Mouse (Mus musculus): Measurements from ENCODE around the gene Fam240b. TPM values are rescaled to one million over a fixed set of nuclear protein-coding genes. Genes with fewer than 3 reads are reported as not detected.

Gene Fam240b
- polyA plus RNA-seq (2015; fragmentation: Nextera tagmentation; extraction: Ambion mirVana): not detected in 2 replicates

GRCm38 (mm10) chr13:64497692-64498091 lies at the start of gene Fam240b:
Fam240b (minus strand) TSS chr13:64497792.
- Histone ChIP-seq H3K36me3 (no peaks in the 10 kb centered on the region), H3K9me3 (replicated peaks) (no peaks in the 10 kb centered on the region), H3K27me3 (no peaks in the 10 kb centered on the region), H3K4me2 (no peak within 1 kb of the TSS), H3K9ac (no peak within 1 kb of the TSS), H3K27ac (no peak within 1 kb of the TSS), H3K4me1 (replicated peaks) (no peaks in the 10 kb centered on the region), H3K4me3 (replicated peaks) (no peak within 1 kb of the TSS)
- DNase-seq (no peak), ATAC-seq (ENCODE audit: low read depth) (no peak)
- 70% methylated on average over 6 of the region's 6 CpGs for WGBS (ENCODE audit: insufficient replicate concordance)

GRCm38 (mm10) chr13:64530139-64530538 lies 32.5 kb upstream of the Fam240b start:
- no peak for ATAC-seq (ENCODE audit: low read depth)
- no peak overlapping the region for H3K27ac ChIP-seq
- H3K4me1 ChIP-seq (replicated peaks): no peaks in the 10 kb centered on the region
- H3K27me3 ChIP-seq: no peaks in the 10 kb centered on the region
- no peak overlapping the region for H3K4me2 ChIP-seq
- no peak overlapping the region for H3K4me3 ChIP-seq (replicated peaks)
- H3K9ac ChIP-seq: no peak overlapping the region
- no peak for DNase-seq
- no peaks in the 10 kb centered on the region for H3K9me3 ChIP-seq (replicated peaks)
- 63% methylated on average over 5 of the region's 5 CpGs for WGBS (ENCODE audit: insufficient replicate concordance)
- H3K36me3 ChIP-seq: no peaks in the 10 kb centered on the region

- no peak for ATAC-seq (ENCODE audit: low read depth)
- H3K9me3 ChIP-seq (replicated peaks): no peaks in the 10 kb centered on the region
- no peak overlapping the region for H3K4me3 ChIP-seq (replicated peaks)
- no peaks in the 10 kb centered on the region for H3K4me1 ChIP-seq (replicated peaks)
- H3K27ac ChIP-seq: no peak overlapping the region
- no peaks in the 10 kb centered on the region for H3K27me3 ChIP-seq
- no peaks in the 10 kb centered on the region for H3K36me3 ChIP-seq
- H3K9ac ChIP-seq: no peak overlapping the region
- H3K4me2 ChIP-seq: no peak overlapping the region
- 73% methylated on average over 15 of the region's 15 CpGs for WGBS (ENCODE audit: insufficient replicate concordance)
- no peak for DNase-seq
Measured at GRCm38 (mm10) chr13:64526515-64527285, 29.1 kb upstream of the Fam240b start.

- Histone ChIP-seq H3K27ac (no peak overlapping the region), H3K9me3 (replicated peaks) (no peaks in the 10 kb centered on the region), H3K4me2 (no peak overlapping the region), H3K4me3 (replicated peaks) (no peak overlapping the region), H3K36me3 (no peaks in the 10 kb centered on the region), H3K9ac (no peak overlapping the region), H3K4me1 (replicated peaks) (no peaks in the 10 kb centered on the region), H3K27me3 (no peaks in the 10 kb centered on the region)
- no peak for ATAC-seq (ENCODE audit: low read depth)
- no peak for DNase-seq
- WGBS (ENCODE audit: insufficient replicate concordance): 68% methylated on average over 2 of the region's 2 CpGs
Measured at GRCm38 (mm10) chr13:64514247-64514646, 16.7 kb upstream of the Fam240b start.

GRCm38 (mm10) chr13:64511616-64512015 lies 14.0 kb upstream of the Fam240b start:
- Histone ChIP-seq H3K9me3 (replicated peaks) (no peaks in the 10 kb centered on the region), H3K36me3 (no peaks in the 10 kb centered on the region), H3K4me2 (no peak overlapping the region), H3K4me3 (replicated peaks) (no peak overlapping the region), H3K9ac (no peak overlapping the region), H3K27ac (no peak overlapping the region), H3K4me1 (replicated peaks) (no peaks in the 10 kb centered on the region), H3K27me3 (no peaks in the 10 kb centered on the region)
- DNase-seq: no peak
- no peak for ATAC-seq (ENCODE audit: low read depth)

GRCm38 (mm10) chr13:64507361-64507760 lies 9.8 kb upstream of the Fam240b start:
- Histone ChIP-seq H3K9me3 (replicated peaks) (no peaks in the 10 kb centered on the region), H3K36me3 (no peaks in the 10 kb centered on the region), H3K27ac (no peak overlapping the region), H3K4me2 (no peak overlapping the region), H3K9ac (no peak overlapping the region), H3K27me3 (no peaks in the 10 kb centered on the region), H3K4me3 (replicated peaks) (no peak overlapping the region), H3K4me1 (replicated peaks) (no peaks in the 10 kb centered on the region)
- ATAC-seq (ENCODE audit: low read depth) (no peak), DNase-seq (no peak)

- 66% methylated on average over 3 of the region's 3 CpGs for WGBS (ENCODE audit: insufficient replicate concordance)
- no peak overlapping the region for H3K4me3 ChIP-seq (replicated peaks)
Measured at GRCm38 (mm10) chr13:64502833-64503232, 5.2 kb upstream of the Fam240b start.

GRCm38 (mm10) chr13:64493586-64493985 lies 4.0 kb downstream of the Fam240b start:
- no peak overlapping the region for H3K4me2 ChIP-seq
- no peak overlapping the region for H3K9ac ChIP-seq
- H3K9me3 ChIP-seq (replicated peaks): no peaks in the 10 kb centered on the region
- no peak for ATAC-seq (ENCODE audit: low read depth)
- H3K4me3 ChIP-seq (replicated peaks): no peak overlapping the region
- no peaks in the 10 kb centered on the region for H3K27me3 ChIP-seq
- H3K27ac ChIP-seq: no peak overlapping the region
- no peaks in the 10 kb centered on the region for H3K36me3 ChIP-seq
- no peaks in the 10 kb centered on the region for H3K4me1 ChIP-seq (replicated peaks)
- WGBS (ENCODE audit: insufficient replicate concordance): 66% methylated on average over 5 of the region's 5 CpGs
- DNase-seq: no peak

More at GRCm38 (mm10) chr13:64502833-64503232, 5.2 kb upstream of the Fam240b start:
- H3K27me3 ChIP-seq: no peaks in the 10 kb centered on the region
- ATAC-seq (ENCODE audit: low read depth) (no peak), DNase-seq (no peak)
- H3K27ac ChIP-seq: no peak overlapping the region
- no peaks in the 10 kb centered on the region for H3K36me3 ChIP-seq
- no peak overlapping the region for H3K9ac ChIP-seq
- H3K4me2 ChIP-seq: no peak overlapping the region
- H3K4me1 ChIP-seq (replicated peaks): no peaks in the 10 kb centered on the region
- no peaks in the 10 kb centered on the region for H3K9me3 ChIP-seq (replicated peaks)

- DNase-seq: no peak
- no peak overlapping the region for H3K27ac ChIP-seq
- H3K9ac ChIP-seq: no peak overlapping the region
- no peaks in the 10 kb centered on the region for H3K4me1 ChIP-seq (replicated peaks)
- no peak overlapping the region for H3K4me2 ChIP-seq
- no peak overlapping the region for H3K4me3 ChIP-seq (replicated peaks)
- no peak for ATAC-seq (ENCODE audit: low read depth)
- H3K36me3 ChIP-seq: no peaks in the 10 kb centered on the region
- H3K27me3 ChIP-seq: no peaks in the 10 kb centered on the region
- no peaks in the 10 kb centered on the region for H3K9me3 ChIP-seq (replicated peaks)
- 74% methylated on average over 6 of the region's 6 CpGs for WGBS (ENCODE audit: insufficient replicate concordance)
Measured at GRCm38 (mm10) chr13:64489886-64490285, 7.7 kb downstream of the Fam240b start.

- no peaks in the 10 kb centered on the region for H3K36me3 ChIP-seq
- H3K9me3 ChIP-seq (replicated peaks): no peaks in the 10 kb centered on the region
- no peaks in the 10 kb centered on the region for H3K4me1 ChIP-seq (replicated peaks)
- no peak overlapping the region for H3K4me2 ChIP-seq
- DNase-seq: no peak
- H3K4me3 ChIP-seq (replicated peaks): no peak overlapping the region
- ATAC-seq (ENCODE audit: low read depth): no peak
- no peak overlapping the region for H3K9ac ChIP-seq
- no peaks in the 10 kb centered on the region for H3K27me3 ChIP-seq
- H3K27ac ChIP-seq: no peak overlapping the region
- 53% methylated on average over 3 of the region's 3 CpGs for WGBS (ENCODE audit: insufficient replicate concordance)
Measured at GRCm38 (mm10) chr13:64479960-64480359, 17.6 kb downstream of the Fam240b start.

GRCm38 (mm10) chr13:64477968-64478367 lies 19.6 kb downstream of the Fam240b start:
- H3K4me2 ChIP-seq: no peak overlapping the region
- H3K36me3 ChIP-seq: no peaks in the 10 kb centered on the region
- no peak overlapping the region for H3K9ac ChIP-seq
- H3K27ac ChIP-seq: no peak overlapping the region
- DNase-seq (no peak), ATAC-seq (ENCODE audit: low read depth) (no peak)
- H3K9me3 ChIP-seq (replicated peaks): no peaks in the 10 kb centered on the region
- H3K27me3 ChIP-seq: no peaks in the 10 kb centered on the region
- no peak overlapping the region for H3K4me3 ChIP-seq (replicated peaks)
- 65% methylated on average over 4 of the region's 4 CpGs for WGBS (ENCODE audit: insufficient replicate concordance)
- H3K4me1 ChIP-seq (replicated peaks): no peaks in the 10 kb centered on the region

GRCm38 (mm10) chr13:64467886-64468285 lies 29.7 kb downstream of the Fam240b start:
- Histone ChIP-seq H3K36me3 (no peaks in the 10 kb centered on the region), H3K4me3 (replicated peaks) (no peak overlapping the region), H3K27me3 (no peaks in the 10 kb centered on the region), H3K4me1 (replicated peaks) (no peaks in the 10 kb centered on the region), H3K9me3 (replicated peaks) (no peaks in the 10 kb centered on the region), H3K27ac (no peak overlapping the region), H3K4me2 (no peak overlapping the region), H3K9ac (no peak overlapping the region)
- 60% methylated on average over 6 of the region's 6 CpGs for WGBS (ENCODE audit: insufficient replicate concordance)
- no peak for DNase-seq
- ATAC-seq (ENCODE audit: low read depth): no peak
